Mouse (Mus musculus) heart, adult 2 months (tissue): ENCODE results near the gene BC049762. TPM values are rescaled to one million over a fixed set of nuclear protein-coding genes. Genes with fewer than 3 reads are reported as not detected.

Source experiments
- DNase-seq, 2 experiments: peaks; one replicate each; pipeline ENCODE4 v3.0.0; 2021
- H3K27ac ChIP-seq: fragments of 200-600 bp; 2 replicates; pipeline ENCODE4 v1.8.1; 2022
- H3K27me3 ChIP-seq: fragments of 200-500 bp; 2 replicates; pipeline ENCODE4 v1.6.1; 2012; ENCODE audit warnings: mild to moderate bottlenecking, low read length, inconsistent platforms, mixed read lengths; ENCODE audit not compliant: control insufficient read depth, insufficient read depth
- H3K36me3 ChIP-seq: fragments of 200-500 bp; 2 replicates; pipeline ENCODE4 v1.6.1; 2012; ENCODE audit warnings: low read length, inconsistent platforms; ENCODE audit not compliant: control insufficient read depth, insufficient read depth
- H3K4me1 ChIP-seq: fragments of 200-500 bp; 2 replicates; pipeline ENCODE4 v1.6.1; 2011; ENCODE audit warnings: low read length; ENCODE audit not compliant: control insufficient read depth, insufficient read depth
- H3K4me3 ChIP-seq: fragments of 200-600 bp; 2 replicates; pipeline ENCODE4 v1.8.1; 2022
- H3K79me2 ChIP-seq: fragments of 200-500 bp; replicated peaks from 2 replicates; pipeline ENCODE4 v1.6.1; 2012; ENCODE audit warnings: mild to moderate bottlenecking, inconsistent platforms, low read length, moderate library complexity, mixed read lengths; ENCODE audit not compliant: control insufficient read depth, insufficient read depth
- H3K9ac ChIP-seq: fragments of 200-500 bp; 2 replicates; pipeline ENCODE4 v1.6.1; 2012; ENCODE audit warnings: low read depth, mild to moderate bottlenecking, control low read depth, inconsistent platforms, low read length, mixed read lengths
- CTCF ChIP-seq: fragments of 200-600 bp; IDR thresholded peaks from 2 replicates; pipeline ENCODE4 v1.8.1; 2022; ENCODE audit warnings: antibody characterized with exemption, mild to moderate bottlenecking, moderate library complexity
- EP300 ChIP-seq: fragments of 200-500 bp; IDR thresholded peaks from 2 replicates; pipeline ENCODE4 v1.6.1; 2011; ENCODE audit warnings: low read depth, low read length, control low read depth; ENCODE audit not compliant: insufficient read depth
- POLR2A ChIP-seq: fragments of 200-500 bp; IDR thresholded peaks from 2 replicates; pipeline ENCODE4 v1.6.1; 2011; ENCODE audit warnings: mild to moderate bottlenecking, low read depth, low read length, control low read depth; ENCODE audit not compliant: insufficient read depth
- WGBS: fragments of 180-500 bp; shearing (Covaris S2); methylation state at CpG from one replicate; pipeline ENCODE4 v1.1.7; 2018; 5-methylcytosine and 5-hydroxymethylcytosine counted together
- intact Hi-C: fragments of 180-260 bp; cut with DNase I; formaldehyde crosslinking; loops from one replicate; pipeline ENCODE4 v1.15.1; 2025
- polyA plus RNA-seq: library from polyadenylated mRNA; depleted of rRNA; stranded (reverse); fragments of >200 nt; gene quantifications from 2 replicates; pipeline ENCODE4 v1.2.3, GENCODE M21; 2012; rRNA removed
- total RNA-seq, 2 experiments: library from RNA; stranded (reverse); gene quantifications; 2 replicates each; pipeline ENCODE4 v1.2.3; 2021

The BC049762 gene
- total and polyA plus RNA-seq, 3 experiments, result 0.41 to 0.84 TPM; not detected in 1

DNA sequence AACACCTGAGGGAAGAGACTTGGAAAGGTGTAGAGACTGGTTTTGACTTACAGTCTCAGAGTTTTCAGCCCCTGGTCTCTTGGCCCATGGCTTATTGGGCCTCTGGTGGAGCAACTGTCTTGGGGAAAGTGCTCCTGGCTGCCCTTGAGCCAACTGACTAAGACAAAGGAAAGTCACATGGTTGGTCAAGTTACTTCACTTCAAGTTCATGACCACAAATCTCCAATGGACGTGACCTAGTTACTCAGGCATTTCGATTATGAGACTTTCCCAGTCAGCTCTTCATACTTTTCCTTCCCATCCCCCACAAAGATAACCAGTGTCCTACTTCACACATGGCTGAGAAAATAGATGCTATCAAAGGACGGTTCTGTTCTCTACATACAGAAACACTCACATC lies 55.1 kb downstream of the BC049762 start:
- TF ChIP-seq EP300 (no peak), CTCF (no peak), POLR2A (no peak)
- Histone ChIP-seq H3K36me3 (no peaks in the 10 kb centered on the region), H3K27me3 (no peaks in the 10 kb centered on the region), H3K9ac (no peak overlapping the region), H3K4me1 (no peaks in the 10 kb centered on the region), H3K4me3 (no peak overlapping the region), H3K27ac (no peak overlapping the region), H3K79me2 (no peaks in the 10 kb centered on the region)
- 47% methylated on average over 3 of the region's 3 CpGs for WGBS
- no peak for DNase-seq
- intact Hi-C loops, result no loop called here

Other genes with a start within 250 kb of the BC049762 start
- not detected for gene Olfr54, start 248.8 kb downstream of the BC049762 start, total RNA-seq
- not detected in 2 replicates for gene Olfr54, start 248.8 kb downstream of the BC049762 start, polyA plus RNA-seq
- not detected for gene Olfr1375, start 214.9 kb downstream of the BC049762 start, total RNA-seq
- not detected in 2 replicates for gene Olfr1375, start 214.9 kb downstream of the BC049762 start, polyA plus RNA-seq
- 1 to 10 TPM; 1.2 to 1.3 TPM for gene Zfp354a, start 203.8 kb downstream of the BC049762 start, total RNA-seq
- gene Zfp354a, start 203.8 kb downstream of the BC049762 start, polyA plus RNA-seq, result 0.86 and 1.3 TPM in 2 replicates
- not detected for gene Gm12569, start 42.6 kb downstream of the BC049762 start, total RNA-seq
- not detected in 2 replicates for gene Gm12569, start 42.6 kb downstream of the BC049762 start, polyA plus RNA-seq
- gene Clk4, start 1.3 kb downstream of the BC049762 start, total RNA-seq, result 10 to 100 TPM; 32.5 to 41.9 TPM
- gene Clk4, start 1.3 kb downstream of the BC049762 start, polyA plus RNA-seq, result 26.2 and 42.8 TPM in 2 replicates
- gene Col23a1, start 26.9 kb upstream of the BC049762 start, total RNA-seq, result 1 to 10 TPM; 1.1 to 1.7 TPM
- gene Col23a1, start 26.9 kb upstream of the BC049762 start, polyA plus RNA-seq, result 1.1 and 1.3 TPM in 2 replicates